23 mouse cellular contexts compared by ENCODE assay signal in the genomic region with DNA sequence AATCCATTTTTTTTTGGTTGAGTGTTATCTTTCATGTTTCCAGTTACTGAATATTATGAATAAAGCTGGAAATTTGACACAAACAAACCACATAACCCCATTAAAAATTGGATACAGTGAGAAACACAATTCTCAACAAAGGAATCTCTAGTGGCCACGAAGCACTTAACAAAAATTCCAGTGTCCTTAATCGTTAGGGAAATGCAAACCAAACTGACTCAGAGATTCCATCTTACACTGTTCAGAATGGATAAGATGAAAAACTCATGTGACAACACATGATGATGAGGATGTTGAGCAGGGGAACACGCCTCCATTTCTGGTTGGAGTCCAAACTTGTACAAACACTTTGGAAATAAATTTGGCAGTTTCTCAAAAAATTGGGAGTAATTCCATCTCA. TPM values are rescaled to one million over a fixed set of nuclear protein-coding genes. Genes with fewer than 3 reads are reported as not detected.
"Had no signal": no experiment of that assay in that cellular context is flagged by ENCODE, and none has a peak within 500 bp of the region (broad histone marks: within the 10 kb centered on the region; RNA-seq: fewer than 3 reads in every experiment).

No protein-coding gene starts in this region.

- H3K36me3 ChIP-seq: neural tube, embryonic 13.5 days; neural tube, embryonic 15.5 days; stomach, embryonic 15.5 days had no signal

- H3K9ac ChIP-seq: neural tube, embryonic 13.5 days; neural tube, embryonic 15.5 days; stomach, embryonic 15.5 days had no signal

- H3K4me1 ChIP-seq: neural tube, embryonic 13.5 days; neural tube, embryonic 15.5 days; stomach, embryonic 15.5 days had no signal

- H3K4me2 ChIP-seq: neural tube, embryonic 13.5 days; neural tube, embryonic 15.5 days; stomach, embryonic 15.5 days had no signal

- H3K27ac ChIP-seq: neural tube, embryonic 13.5 days; neural tube, embryonic 15.5 days; stomach, embryonic 15.5 days; stomach, postnatal 0 days had no signal

- DNase-seq: retina, postnatal 1 day; right cerebral cortex, adult 18-20 months; right cerebral cortex, postnatal 14 days; right cerebral cortex, postnatal 25 days; right cerebral cortex, postnatal 4 days; spleen, adult 18-20 months; thymus, adult 18-20 months; thymus, adult 2 months; thymus, postnatal 14 days; thymus, postnatal 25 days; thymus, postnatal 36 days; thymus, postnatal 4 days had no signal

- H3K9me3 ChIP-seq: neural tube, embryonic 13.5 days; neural tube, embryonic 15.5 days; stomach, embryonic 15.5 days had no signal

- H3K4me3 ChIP-seq: neural tube, embryonic 13.5 days; neural tube, embryonic 15.5 days; stomach, embryonic 15.5 days had no signal

- H3K27me3 ChIP-seq: neural tube, embryonic 13.5 days; neural tube, embryonic 15.5 days; stomach, embryonic 15.5 days had no signal

RNA-seq across cellular contexts. Expression of a gene that starts 57.3 kb away (rescaled TPM):
- polyA plus RNA-seq: neural tube, embryonic 13.5 days; neural tube, embryonic 14.5 days; neural tube, embryonic 15.5 days; small intestine, adult 2 months; spleen, adult 2 months; stomach, embryonic 14.5 days; stomach, embryonic 15.5 days; stomach, embryonic 16.5 days; stomach, postnatal 0 days; thymus, adult 2 months; thymus, postnatal 0 days; urinary bladder, adult 2 months had no signal
